18 mouse cellular contexts compared by ENCODE assay signal in the genomic region with DNA sequence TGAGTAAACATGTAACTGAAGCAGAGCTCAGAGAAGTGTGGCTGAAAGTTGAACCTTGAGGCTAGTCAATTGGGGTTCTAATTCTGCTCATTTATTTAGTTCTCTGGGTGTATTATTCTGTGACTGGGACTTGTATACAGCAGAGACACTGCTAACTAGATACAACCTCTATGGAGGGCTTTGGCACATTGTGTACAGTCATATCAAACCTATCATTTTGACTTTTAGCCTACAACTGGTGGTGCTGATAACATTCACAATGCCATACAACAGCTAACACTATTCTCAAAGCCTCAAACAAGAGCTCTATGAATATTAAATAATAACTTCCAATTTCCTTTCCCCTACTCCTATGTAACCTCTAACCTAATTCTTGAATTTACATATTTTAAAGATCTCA.
"Had no signal": no experiment of that assay in that cellular context is flagged by ENCODE, and none has a peak within 500 bp of the region (broad histone marks: within the 10 kb centered on the region; RNA-seq: fewer than 3 reads in every experiment).

No protein-coding gene starts in this region.

- ATAC-seq: midbrain, embryonic 13.5 days; midbrain, embryonic 15.5 days had no signal

- H3K4me1 ChIP-seq: midbrain, embryonic 13.5 days; midbrain, embryonic 15.5 days; neural tube, embryonic 13.5 days; neural tube, embryonic 15.5 days had no signal

- H3K4me2 ChIP-seq: liver, embryonic 13.5 days; lung, embryonic 14.5 days; midbrain, embryonic 11.5 days; midbrain, embryonic 13.5 days; midbrain, embryonic 15.5 days; neural tube, embryonic 13.5 days; neural tube, embryonic 15.5 days had no signal

- H3K27me3 ChIP-seq: liver, embryonic 13.5 days; liver, embryonic 15.5 days; midbrain, embryonic 13.5 days; midbrain, embryonic 15.5 days; neural tube, embryonic 13.5 days; neural tube, embryonic 15.5 days had no signal

- H3K36me3 ChIP-seq: liver, embryonic 13.5 days; liver, embryonic 15.5 days; midbrain, embryonic 13.5 days; midbrain, embryonic 15.5 days; neural tube, embryonic 13.5 days; neural tube, embryonic 15.5 days had no signal

- H3K9me3 ChIP-seq: liver, embryonic 13.5 days; liver, embryonic 15.5 days; midbrain, embryonic 13.5 days; midbrain, embryonic 15.5 days; neural tube, embryonic 13.5 days; neural tube, embryonic 15.5 days had no signal

- H3K4me3 ChIP-seq: liver, embryonic 13.5 days; liver, embryonic 15.5 days; midbrain, embryonic 13.5 days; midbrain, embryonic 15.5 days; neural tube, embryonic 13.5 days; neural tube, embryonic 15.5 days had no signal

- H3K9ac ChIP-seq: liver, embryonic 13.5 days; liver, embryonic 15.5 days; lung, embryonic 14.5 days; midbrain, embryonic 13.5 days; midbrain, embryonic 15.5 days; neural tube, embryonic 13.5 days; neural tube, embryonic 15.5 days had no signal

- DNase-seq: liver, embryonic 13.5 days; lung, adult 18-20 months; lung, embryonic 14.5 days; lung, postnatal 14 days; lung, postnatal 36 days; retina, postnatal 1 day; right cerebral cortex, adult 18-20 months; right cerebral cortex, postnatal 25 days; right cerebral cortex, postnatal 4 days; spleen, adult 18-20 months; thymus, adult 18-20 months; thymus, postnatal 36 days had no signal

- H3K27ac ChIP-seq: midbrain, embryonic 13.5 days; midbrain, embryonic 15.5 days; neural tube, embryonic 13.5 days; neural tube, embryonic 15.5 days had no signal
